Mouse (Mus musculus) testis, adult 2 months (tissue): ENCODE results near the gene Mrps14.

Experiments used
- CTCF ChIP-seq: fragments of 200-500 bp; IDR thresholded peaks from 2 replicates; pipeline ENCODE4 v1.5.1; 2012; ENCODE audit warnings: low read depth, mild to moderate bottlenecking, inconsistent platforms, low read length, moderate library complexity; ENCODE audit not compliant: control insufficient read depth, insufficient read depth, insufficient replicate concordance
- POLR2A ChIP-seq: fragments of 200-500 bp; IDR thresholded peaks from 2 replicates; pipeline ENCODE4 v1.6.1; 2012; ENCODE audit warnings: low read depth, mild to moderate bottlenecking, inconsistent platforms, low read length, moderate library complexity; ENCODE audit not compliant: control insufficient read depth

GRCm38 (mm10) chr1:160247473-160247872 lies 52.5 kb downstream of the Mrps14 start:
- no peak for TF ChIP-seq CTCF
- TF ChIP-seq POLR2A: no peak
